Mouse (Mus musculus): ENCODE results near the gene Prss22.

Gene Prss22

DNA sequence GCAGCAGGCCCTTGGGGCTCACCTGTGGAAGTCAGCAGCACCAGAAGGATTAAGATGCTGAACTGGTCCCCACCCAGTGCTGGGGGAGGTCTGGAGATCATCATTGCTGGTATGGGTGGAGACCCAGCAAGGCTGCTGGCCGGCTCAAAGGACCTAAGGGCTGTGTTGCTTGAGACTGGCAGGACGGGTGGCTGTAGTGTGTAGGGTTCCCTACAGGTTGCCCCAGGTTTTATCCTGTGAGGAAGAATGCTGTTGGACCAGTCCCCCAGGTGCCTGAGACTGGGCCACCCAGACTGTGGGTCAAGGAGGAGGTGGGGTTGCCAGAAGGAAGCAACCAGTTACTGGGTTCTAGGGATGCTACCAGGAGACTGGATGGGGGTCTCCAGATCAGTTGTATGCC lies at the start of gene Prss22:
Gene Prss22 (minus strand): TSS at position 200 of the 400 bp plus-strand sequence.
- DNase-seq (ENCODE audit: low spot score) = no peak

DNA sequence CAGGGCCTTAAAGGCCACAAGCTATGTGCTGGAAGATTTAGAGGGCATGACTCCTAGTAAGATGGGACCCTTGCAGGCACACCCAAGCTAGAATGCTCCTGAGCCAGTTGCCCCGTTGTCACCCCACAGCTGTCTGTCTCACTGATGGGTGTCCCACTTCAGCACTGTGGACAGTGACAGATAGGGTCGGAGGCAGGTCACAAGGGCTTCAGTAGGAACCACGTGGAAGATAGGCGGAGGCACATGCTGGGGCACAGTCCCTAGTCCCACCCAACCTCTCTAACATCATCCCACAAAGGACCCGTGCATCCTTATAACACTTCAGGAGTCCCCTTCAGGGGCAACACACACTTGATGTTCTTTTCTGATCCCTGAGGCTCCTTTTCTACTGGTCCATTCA lies 48.1 kb upstream of the Prss22 start:
- DNase-seq (ENCODE audit: low spot score) = no peak

DNA sequence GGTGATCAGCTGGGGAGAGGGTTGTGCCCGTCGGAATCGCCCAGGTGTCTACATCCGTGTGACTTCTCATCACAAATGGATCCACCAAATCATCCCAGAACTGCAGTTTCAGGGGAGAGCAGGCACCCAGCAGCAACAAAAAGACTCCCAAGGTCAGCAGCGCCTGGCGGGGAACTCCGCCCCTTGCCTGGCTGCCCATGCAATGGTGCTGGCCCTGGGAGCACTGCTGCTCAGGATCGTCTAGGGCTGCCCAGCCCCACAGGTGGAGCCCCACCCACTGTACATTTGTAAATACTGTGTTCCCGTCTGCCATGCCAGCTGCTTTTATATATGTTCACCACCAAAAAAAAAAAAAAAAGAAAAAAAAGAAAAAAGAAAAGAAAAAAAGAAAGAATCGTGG lies 47.7 kb upstream of the Prss22 start:
- no peak for DNase-seq (ENCODE audit: low spot score)

DNA sequence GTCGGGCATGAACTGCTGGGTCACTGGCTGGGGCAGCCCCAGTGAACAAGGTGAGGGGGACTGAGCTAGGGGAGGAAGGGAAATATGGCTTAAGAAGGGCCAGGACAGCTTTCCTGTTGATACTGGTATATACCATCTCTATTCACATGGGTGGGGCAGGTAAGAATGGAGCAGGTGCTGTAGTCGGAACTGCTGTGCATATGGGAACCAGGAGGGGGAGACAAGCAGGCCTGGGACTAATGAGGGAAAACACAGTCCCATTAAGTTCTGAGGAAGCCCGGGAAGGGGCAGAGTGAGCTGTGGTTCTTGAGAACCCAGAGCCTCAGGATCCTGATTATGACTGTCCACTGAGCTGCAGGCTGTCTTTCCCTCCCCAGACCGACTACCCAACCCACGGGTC lies 46.6 kb upstream of the Prss22 start:
- no peak for DNase-seq (ENCODE audit: low spot score)

DNA sequence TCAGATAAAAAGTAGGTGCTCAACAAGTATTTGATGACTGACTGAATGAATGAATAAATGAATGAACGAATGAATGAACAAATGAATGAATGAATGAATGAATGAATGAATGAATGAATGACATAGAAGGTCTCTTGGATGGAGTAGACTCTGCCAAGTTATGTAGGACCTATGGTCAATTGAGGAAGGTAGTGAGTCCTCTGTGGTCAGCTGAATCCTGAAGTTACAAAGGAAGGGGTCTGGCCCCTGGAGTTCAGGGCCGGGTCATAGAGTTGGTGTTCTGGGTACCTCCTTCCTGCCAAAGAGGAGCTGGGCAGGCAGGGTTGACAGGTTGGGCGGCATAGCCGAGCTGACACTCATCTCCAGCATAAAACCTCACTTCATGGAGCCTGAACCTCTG lies 39.9 kb upstream of the Prss22 start, which contains the start of gene Prss27:
Gene Prss27 (plus strand): TSS at position 301 of the 400 bp plus-strand sequence.
- DNase-seq (ENCODE audit: low spot score) = no peak

DNA sequence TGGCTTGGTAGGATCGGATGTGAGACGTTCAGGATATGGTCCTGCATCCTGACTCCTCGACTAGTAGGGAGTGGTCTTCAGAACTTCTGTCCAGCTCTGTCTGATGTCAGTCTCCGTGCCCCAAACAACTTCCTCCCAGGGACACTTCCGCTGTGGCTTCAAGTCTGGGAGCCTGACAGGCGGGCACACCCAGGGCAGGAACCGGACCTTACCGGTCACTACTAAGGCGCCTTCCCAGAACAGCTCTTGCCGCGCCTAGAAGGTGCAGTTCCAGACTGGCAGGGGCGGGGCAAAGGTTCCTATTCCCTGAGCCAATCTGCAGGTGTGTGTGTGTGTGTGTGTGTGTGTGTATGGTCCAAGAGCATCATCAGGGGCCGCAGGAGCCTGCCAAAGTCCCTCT lies 39.5 kb upstream of the Prss22 start:
- no peak for DNase-seq (ENCODE audit: low spot score)

DNA sequence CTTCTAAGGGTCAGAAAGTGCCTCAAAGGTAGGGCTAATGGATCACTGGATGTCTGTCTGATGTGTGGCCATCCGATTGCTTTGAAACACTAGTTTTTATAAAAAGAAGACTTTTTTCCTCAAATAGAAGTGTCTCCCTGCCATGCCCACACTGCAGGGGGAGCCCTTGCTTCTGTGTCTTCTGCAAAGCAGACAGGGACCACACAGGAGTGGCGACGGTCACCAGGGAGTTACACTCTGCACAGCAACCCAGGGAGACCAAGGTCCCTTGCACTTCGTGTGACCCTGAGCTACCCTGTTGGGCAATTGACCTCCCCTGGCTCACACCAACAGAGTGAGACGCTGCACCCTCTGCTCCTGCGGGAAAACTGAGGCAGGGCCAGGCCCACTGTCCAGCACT lies 39.1 kb upstream of the Prss22 start:
- no peak for DNase-seq (ENCODE audit: low spot score)

DNA sequence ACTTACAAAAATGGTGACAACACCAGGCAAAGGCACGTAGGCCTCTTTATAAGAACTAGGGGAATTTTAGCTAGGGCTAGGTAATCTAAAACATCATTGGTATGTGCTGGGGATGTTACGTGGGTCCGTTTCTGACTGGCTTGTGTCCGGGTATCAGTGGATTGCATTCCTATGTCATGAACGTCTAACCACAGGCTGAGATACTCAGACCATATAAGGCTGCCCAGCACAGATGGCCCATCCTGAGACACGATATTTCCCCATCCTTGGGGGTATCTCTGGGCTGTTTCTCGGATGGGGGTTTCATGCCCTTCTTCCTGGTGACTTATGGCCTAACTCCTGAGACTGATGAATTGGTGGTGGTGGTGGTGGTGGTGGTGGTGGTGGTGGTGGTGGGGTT lies 37.2 kb upstream of the Prss22 start:
- DNase-seq (ENCODE audit: low spot score) = no peak

DNA sequence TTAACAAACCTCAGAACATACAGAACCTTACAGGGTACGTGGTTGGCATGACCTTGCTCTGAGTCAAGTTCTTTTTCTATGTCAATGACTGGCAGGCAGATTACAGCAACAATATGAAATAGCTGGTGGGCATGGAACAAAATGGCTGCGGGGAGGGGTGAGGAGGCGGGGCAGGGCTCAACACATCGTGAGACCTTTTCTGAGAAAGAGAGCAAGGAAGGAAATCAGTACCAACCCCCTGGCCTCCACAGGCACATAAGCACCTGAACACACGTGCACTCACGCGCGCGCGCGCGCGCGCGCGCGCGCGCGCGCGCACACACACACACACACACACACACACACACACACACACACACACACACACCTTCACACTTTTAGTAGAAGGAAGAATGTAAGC lies 32.7 kb upstream of the Prss22 start:
- no peak for DNase-seq (ENCODE audit: low spot score)

DNA sequence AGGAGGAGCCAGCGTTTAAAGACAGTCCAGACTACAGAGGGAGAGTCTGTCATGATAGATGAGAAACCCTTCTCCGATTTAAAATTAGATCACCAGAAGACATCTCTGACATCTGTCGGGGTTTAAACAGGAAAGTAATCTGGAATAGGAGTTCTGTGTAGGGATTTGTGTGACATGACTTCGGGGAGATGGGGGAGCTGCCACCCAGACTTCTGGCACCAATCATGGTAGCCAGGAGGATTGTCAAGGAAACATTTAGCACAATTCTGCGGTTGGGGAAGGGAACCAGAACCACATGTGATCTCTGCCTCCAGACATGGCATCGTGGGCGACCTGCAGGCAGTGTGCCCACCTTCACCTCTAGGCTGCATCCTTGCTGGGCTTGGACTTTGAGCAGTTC lies 31.6 kb upstream of the Prss22 start:
- DNase-seq (ENCODE audit: low spot score) = no peak

DNA sequence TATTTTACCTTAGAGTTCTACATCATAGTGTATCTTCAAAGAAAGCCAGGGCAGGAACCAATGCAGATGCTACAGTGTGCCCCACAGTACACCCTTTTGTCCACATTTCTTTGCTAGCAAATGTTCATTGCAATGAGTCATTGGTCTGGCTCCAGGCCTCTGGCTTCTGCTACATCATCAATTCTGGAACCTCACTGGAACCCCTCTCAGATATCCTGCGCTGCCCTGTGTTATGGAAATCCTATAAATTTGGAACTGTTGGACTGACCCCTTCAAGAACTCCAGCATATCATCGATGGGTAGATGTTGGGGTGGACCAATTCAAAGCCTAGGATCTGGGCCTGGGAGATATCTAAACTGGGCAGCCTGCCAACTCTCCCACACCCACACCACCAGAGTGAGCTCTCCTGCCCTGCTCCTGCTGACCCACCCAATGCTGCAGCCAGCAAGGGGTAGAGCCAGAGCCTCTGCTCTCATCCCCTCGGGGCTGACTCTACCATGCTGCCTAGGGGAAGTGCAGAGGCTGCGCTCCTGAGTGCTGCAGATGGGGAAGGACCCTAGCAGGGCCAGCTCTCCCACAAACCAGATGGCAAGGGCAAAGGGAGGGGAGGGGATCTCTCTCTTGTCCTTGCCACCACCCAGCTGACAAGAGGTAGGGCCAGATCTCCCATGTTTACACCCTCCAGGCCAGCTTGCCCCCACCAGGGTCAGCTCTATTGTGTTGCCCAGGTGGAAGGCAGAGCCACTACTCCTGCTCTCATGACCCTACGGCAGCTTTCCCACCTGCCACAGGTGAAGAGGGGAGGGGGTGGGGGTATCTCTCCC lies 23.7 kb upstream of the Prss22 start:
- DNase-seq (ENCODE audit: low spot score) = no peak

DNA sequence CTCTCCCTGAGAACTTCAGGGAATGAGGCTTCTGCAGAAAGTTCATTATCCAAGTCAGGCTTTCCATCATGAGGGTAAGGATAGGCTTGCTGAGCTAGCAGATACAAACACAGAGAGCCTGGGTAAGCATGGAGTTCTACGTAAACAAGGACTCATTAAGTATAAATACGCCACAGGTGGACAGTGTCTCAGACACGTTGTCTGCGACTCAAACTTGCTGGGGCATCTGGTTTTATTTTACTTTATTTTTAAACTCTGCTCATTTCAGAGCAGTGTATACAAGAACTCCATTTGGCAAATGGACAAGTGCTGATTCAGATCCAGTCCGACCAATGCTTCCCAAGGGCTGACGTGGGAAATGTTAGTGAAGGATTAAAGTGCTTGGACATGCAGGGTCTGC lies 22.8 kb upstream of the Prss22 start:
- DNase-seq (ENCODE audit: low spot score) = no peak

DNA sequence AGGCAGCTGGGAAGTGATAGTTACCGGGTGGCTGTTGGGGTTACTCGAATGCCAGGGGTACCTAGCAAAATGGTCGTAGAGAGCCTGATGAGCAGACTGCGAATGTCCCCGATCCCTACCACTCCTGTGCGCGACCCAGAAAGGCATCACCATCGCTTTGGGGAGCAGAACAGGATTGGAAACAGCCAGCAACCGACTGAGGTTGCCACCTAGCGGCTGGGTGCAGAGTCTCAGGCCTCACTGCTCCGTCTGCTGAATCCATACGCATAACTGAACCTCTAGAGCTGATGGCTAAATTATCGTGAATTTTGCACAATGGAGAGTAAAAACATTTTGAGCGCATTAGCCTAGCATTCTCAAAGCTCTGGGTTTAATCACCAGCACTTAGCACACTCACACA lies 17.8 kb upstream of the Prss22 start:
- DNase-seq (ENCODE audit: low spot score) = no peak

DNA sequence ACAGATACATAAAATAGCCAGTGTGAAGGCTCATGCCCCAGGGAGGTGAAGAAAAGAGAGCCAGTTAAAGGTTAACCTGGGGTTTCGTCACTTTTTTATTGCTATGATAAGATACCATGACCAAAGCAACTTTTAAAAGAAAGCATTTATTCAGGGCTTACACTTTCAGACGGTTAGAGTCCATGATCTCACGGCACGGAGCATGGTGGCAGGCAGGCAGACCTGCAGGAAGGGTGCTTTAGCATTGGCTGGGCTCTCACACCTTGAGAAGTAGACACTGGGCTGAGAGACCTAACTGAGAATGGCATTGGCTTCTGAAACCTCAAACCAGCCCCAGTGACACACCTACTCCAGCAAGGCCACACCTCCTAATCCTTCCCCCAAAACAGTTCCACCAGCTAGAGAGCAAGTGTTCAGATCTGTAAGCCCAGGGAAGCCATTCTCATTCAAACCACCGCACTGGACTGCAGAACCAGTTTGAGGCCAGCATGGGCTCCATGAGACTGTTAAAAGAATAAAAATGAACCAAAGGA lies 16.6 kb upstream of the Prss22 start:
- DNase-seq (ENCODE audit: low spot score) = no peak

DNA sequence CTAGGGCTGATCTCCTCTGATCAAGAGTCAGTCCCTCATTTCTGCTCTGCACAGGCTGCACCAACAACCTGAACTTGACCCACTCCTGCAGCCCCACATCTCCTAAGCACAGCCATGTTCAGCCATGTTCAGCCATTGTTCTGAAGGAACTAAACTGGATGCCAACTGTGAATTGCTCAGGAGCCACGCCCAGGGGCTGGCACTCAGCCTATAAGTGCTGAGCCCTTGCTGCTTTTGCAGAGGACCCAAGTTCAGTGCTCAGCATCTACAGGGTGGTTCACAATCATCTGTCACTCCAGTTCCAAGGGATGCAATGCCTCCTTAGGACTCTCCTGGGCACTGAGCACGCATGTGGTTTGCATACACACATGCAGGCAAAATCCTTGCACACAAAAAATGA lies 15.0 kb upstream of the Prss22 start:
- no peak for DNase-seq (ENCODE audit: low spot score)

DNA sequence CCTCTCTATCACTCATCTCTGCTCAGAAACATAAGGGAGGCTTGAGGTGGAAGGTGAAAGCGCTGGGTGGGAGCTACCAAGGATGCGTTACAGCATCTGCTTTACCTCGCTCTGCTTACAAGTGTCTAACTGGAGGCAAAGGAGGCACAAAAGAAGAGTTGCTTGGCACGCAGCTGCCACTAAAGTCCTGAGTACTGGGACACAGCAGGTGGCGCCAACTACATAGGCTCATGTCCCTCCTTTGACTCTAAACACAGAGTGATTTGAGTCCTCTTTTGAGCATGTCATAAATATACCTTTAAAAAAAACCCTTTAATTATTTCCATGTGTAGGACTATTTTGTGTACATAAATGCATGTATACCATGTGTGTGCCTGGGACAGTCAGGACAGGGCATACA lies 11.7 kb upstream of the Prss22 start:
- DNase-seq (ENCODE audit: low spot score) = no peak

DNA sequence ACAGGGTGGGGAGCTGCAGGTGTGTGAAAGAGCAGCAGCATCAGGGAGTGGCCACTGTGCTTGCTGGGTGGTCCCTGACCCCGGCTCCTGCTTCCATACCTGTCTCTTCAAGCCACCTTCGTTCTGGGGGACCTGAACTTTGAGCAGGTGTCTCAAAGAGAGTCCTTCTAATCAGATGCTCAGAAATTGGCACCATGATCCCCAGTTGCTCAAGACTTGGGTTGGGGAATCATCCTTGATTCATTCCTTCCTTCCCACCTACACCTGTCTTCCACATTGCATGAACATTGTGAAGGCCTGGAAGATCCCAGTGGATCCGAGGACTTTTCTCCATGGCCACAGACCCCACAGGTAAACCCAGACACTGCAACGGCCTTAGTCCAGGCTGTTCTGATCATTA lies 10.2 kb upstream of the Prss22 start:
- DNase-seq (ENCODE audit: low spot score) = no peak

DNA sequence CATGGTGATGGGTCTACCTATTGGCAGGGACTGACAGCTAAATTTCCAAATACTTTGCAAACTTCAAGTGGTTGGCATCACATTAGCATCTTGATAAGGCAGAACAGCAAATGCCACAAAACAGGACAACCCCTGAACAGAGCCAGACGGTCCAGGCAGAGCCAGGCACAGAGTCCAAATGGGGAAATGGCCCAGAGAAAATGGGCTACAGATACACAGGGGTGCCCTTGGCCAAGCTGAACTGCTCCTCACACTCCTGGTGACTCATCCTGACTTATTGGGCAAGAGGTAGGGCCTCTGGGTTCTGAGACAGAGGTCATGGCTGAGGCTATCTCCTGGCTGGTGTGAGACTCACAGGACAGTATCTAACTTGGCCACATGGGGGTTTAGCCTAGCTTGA lies 9.5 kb upstream of the Prss22 start:
- DNase-seq (ENCODE audit: low spot score) = peak; percentile 37

DNA sequence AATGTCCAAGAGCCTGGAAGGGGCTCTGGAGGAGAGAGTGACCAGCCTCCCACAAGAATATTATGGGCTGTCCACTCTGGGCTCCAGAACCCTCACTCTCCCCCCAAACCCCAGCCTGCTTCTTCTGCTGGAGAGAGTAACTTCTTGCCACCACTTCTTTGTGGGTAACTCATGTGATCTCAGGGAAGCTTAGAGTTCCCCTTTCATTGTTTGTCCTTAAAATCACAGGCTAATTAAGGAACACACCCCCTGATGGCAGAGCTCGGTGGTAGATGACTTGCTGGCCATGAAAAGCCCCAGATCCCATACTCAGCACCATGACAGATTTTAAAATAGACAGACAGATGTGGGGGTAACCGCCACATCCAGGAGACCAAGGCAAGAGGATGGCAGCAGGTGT lies 9.0 kb upstream of the Prss22 start:
- no peak for DNase-seq (ENCODE audit: low spot score)

DNA sequence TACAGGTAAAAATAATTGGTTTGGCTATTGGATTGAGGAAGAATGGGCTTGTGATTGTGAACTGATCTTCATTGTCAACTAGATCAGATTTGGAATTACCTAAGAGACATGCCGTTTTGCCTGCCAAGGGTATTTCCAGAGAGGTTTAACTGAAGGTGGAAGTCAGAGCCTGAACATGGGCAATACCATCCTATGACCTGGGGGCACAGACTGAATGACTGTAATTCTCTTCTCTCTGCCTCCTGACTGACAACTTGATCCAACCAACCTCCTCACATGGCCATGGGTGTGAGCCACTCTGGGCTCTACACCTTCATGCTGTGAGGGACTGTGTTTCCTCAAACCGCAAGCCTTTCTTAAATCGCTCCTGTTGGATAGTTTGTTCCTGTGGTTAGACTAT lies 7.1 kb upstream of the Prss22 start:
- no peak for DNase-seq (ENCODE audit: low spot score)

DNA sequence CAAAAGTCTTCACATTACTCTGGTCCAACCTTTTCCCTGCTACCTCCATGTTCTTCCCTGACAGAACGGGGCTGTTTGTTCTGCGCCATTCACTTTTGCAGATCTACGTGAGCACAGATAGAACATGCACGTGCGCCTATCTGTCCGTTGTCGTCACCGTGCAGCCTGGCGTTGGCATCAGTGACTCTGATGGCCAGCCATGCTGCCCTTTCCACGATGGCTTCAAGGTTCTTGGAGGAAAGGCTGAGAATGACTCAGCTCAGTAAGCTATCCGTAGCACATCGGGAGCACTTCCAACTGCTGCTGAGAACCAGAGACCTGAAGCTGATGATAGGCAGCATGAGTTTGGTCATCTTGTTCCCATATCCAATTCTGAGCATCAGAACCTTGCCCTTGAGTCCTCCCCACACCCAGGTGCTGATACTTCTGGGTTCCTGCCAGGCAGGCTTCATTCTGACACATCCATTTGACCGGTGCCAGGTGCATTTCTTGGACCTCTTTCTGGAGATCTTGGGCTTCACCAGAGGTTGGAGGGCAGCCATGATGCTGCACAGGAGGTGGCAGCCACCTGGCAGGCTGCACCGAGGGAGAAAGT lies 6.3 kb upstream of the Prss22 start:
- no peak for DNase-seq (ENCODE audit: low spot score)

DNA sequence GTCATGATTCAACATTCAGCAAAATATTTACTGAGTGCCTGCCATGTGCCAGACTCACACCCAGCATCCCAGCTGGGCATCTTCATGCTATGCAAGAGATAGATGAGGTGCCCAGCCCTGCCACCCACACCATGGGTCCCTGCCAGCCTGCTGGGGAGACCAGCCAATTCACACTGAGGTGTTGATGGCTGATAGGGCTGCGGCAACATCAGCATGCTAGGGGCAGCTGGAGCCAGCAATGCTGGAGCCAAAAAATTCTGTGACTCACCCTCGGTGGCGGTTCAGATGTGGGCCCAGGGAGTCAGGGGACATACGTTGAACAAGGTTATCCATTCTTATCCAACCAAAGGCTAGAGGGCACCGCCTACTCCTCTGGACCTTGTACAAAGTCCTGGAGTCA lies 2.5 kb upstream of the Prss22 start:
- DNase-seq (ENCODE audit: low spot score) = peak; percentile 61

DNA sequence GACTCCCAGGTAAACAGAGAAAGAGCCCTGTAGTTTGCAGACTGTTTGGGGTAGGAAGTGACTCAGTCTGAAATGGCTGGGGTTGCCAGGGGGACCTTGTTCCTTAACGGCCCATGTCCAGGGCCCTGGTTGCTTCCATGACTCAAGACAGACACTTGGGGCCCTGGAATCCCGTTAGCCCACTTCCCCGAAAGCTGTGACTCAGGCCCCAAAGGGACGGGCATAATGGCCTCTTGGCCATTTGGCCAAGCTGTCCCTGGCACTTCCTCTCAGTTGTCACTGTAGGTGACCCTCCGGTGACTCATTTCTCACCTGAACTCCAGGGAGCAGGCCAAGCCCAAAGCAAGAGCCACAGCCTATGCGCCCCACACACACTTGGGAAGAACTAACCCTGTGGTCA lies 483 bp upstream of the Prss22 start:
- no peak for DNase-seq (ENCODE audit: low spot score)

DNA sequence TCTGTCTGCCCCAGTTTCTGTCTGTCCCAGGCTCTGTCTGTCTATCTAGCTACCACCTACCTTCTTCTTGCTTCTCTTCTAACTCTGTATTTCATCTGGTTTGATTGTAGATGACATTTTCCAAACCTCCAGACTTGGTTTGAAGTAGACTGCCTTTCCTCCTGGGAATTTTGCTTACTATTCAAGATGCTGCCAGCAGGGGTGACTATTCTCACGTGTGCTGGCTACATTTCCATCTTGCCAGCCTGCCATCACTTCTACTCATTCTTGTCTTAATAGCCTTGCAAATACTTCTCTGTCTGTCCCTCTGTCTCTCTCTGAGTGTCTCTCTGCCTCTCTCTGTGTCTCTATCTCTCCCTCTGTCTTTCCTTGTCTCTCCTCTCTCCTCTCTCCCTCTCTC lies 2.5 kb downstream of the Prss22 start:
- no peak for DNase-seq (ENCODE audit: low spot score)

All from ovary, adult 18-20 months (tissue).